Mouse (Mus musculus): ENCODE measurements around the gene B3galt5. TPM values are rescaled to one million over a fixed set of nuclear protein-coding genes. Genes with fewer than 3 reads are reported as not detected.

The B3galt5 gene
- total RNA-seq, 2 experiments from 2014 or later = not detected

GRCm38 (mm10) chr16:96341945-96342344, 106.3 kb downstream of the B3galt5 start:
- DNase-seq = no peak

GRCm38 (mm10) chr16:96345117-96345516, 109.5 kb downstream of the B3galt5 start:
- DNase-seq = peak; percentile 62 to 85

- DNase-seq = no peak
Observed at GRCm38 (mm10) chr16:96348070-96348469, 112.5 kb downstream of the B3galt5 start.

GRCm38 (mm10) chr16:96348766-96349165, 113.2 kb downstream of the B3galt5 start:
- no peak for DNase-seq

- no peak for DNase-seq
Observed at GRCm38 (mm10) chr16:96351520-96351919, 115.9 kb downstream of the B3galt5 start.

- no peak for DNase-seq
Observed at GRCm38 (mm10) chr16:96353296-96353896, 117.8 kb downstream of the B3galt5 start.

GRCm38 (mm10) chr16:96353996-96354395, 118.4 kb downstream of the B3galt5 start:
- no peak for DNase-seq

GRCm38 (mm10) chr16:96357903-96358302, 122.3 kb downstream of the B3galt5 start:
- DNase-seq = peak; percentile 67 to 71

GRCm38 (mm10) chr16:96361305-96362124, 125.9 kb downstream of the B3galt5 start:
- no peak for DNase-seq

- DNase-seq = no peak
Observed at GRCm38 (mm10) chr16:96362873-96363272, 127.3 kb downstream of the B3galt5 start.

GRCm38 (mm10) chr16:96363277-96363676, 127.7 kb downstream of the B3galt5 start:
- DNase-seq = no peak

GRCm38 (mm10) chr16:96364870-96365269, 129.3 kb downstream of the B3galt5 start:
- no peak for DNase-seq

Other genes starting within 250 kb of the B3galt5 start
- 10 to 100 TPM; 25.5 to 27.3 TPM for gene Psmg1, start 244.8 kb upstream of the B3galt5 start, total RNA-seq (2021)
- 10 to 100 TPM; 75.4 to 80.1 TPM for gene Brwd1, start 153.3 kb upstream of the B3galt5 start, total RNA-seq (2021)
- 10 to 100 TPM; 46.5 to 57.6 TPM for gene Hmgn1, start 108.1 kb upstream of the B3galt5 start, total RNA-seq (2021)
- gene Wrb, start 90.4 kb upstream of the B3galt5 start, total RNA-seq (2021) = 10 to 100 TPM; 14.3 to 19.5 TPM
- under 1 TPM; 0.45 to 0.59 TPM for gene Lca5l, start 43.5 kb upstream of the B3galt5 start, total RNA-seq (2021)
- 100 to 1,000 TPM; 287 to 304 TPM for gene Sh3bgr, start 35.4 kb upstream of the B3galt5 start, total RNA-seq (2021)
- not detected for gene Itgb2l, start 207.8 kb downstream of the B3galt5 start, total RNA-seq (2021)
- 1 to 10 TPM; 1.1 to 2.8 TPM for gene Pcp4, start 231.8 kb downstream of the B3galt5 start, total RNA-seq (2021)